Mouse (Mus musculus): Measurements from ENCODE around the gene Gtf3c2. TPM values are rescaled to one million over a fixed set of nuclear protein-coding genes. Genes with fewer than 3 reads are reported as not detected.

Gtf3c2 gene
- total and polyA plus RNA-seq, 2 experiments from 2014 or later, result 49.8 to 52.9 TPM

DNA sequence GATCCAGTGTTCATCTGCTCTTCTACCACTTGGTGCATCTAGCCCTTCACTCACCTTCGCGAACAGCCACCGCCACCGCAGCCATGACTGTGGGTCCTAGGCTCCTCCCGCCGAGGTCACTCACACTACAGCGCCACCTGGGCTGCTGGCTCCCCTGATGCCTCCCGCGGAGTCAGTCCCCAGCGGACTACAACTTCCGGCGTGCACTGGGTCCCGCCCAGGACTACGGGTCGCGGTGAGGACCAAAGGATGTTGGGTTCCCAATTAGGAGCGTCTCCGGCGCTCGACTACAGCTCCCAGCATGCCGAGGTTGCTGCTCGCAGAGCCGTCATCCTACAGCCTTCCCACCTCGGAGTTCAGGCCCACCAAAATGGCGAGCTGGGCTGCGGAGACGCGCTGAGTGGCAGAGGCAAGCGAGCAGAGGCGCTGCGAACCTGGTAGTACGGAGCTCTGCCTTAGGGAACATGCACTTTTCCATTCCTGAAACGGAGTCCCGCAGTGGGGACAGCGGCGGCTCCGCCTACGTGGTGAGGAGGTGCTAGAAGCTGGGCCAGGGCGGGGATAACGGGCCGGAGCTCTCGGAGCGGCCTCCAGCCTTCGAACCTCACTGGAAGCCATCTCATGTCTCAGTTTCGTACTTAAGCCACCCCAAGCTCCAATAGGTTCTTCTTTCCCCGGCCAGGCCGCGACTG lies 13.1 kb upstream of the Gtf3c2 start, which contains the start of the genes Snx17 and Eif2b4:
Snx17 (plus strand) TSS at position 289 of the 692 bp plus-strand sequence.
Eif2b4 (minus strand) TSS at position 492 of the 692 bp plus-strand sequence.
- peak; percentile 81 for TF ChIP-seq CTCF (IDR thresholded peaks at IDR 0.05; ENCODE audit: low read depth)
- under 1% methylated on average over 48 of the region's 48 CpGs for WGBS
- Histone ChIP-seq H3K9me3 (ENCODE audit: low read length) (no peaks in the 10 kb centered on the region), H3K4me1 (ENCODE audit: insufficient read depth) (peaks cover 10% of the 10 kb centered on the region), H3K27me3 (ENCODE audit: insufficient read depth, low read length) (no peaks in the 10 kb centered on the region), H3K4me3 (ENCODE audit: low read depth, low read length) (peak within 1 kb of the TSS; percentile 86), H3K4me2 (ENCODE audit: low read depth) (peak within 1 kb of the TSS; percentile 86), H3K9ac (peak within 1 kb of the TSS; percentile 89), H3K36me3 (ENCODE audit: insufficient read depth) (peaks cover 61% of the 10 kb centered on the region), H3K27ac (ENCODE audit: low read depth, low read length) (peak within 1 kb of the TSS; percentile 92)
- DNase-seq, result peak; percentile 99
- ATAC-seq, result peak; percentile 98

DNA sequence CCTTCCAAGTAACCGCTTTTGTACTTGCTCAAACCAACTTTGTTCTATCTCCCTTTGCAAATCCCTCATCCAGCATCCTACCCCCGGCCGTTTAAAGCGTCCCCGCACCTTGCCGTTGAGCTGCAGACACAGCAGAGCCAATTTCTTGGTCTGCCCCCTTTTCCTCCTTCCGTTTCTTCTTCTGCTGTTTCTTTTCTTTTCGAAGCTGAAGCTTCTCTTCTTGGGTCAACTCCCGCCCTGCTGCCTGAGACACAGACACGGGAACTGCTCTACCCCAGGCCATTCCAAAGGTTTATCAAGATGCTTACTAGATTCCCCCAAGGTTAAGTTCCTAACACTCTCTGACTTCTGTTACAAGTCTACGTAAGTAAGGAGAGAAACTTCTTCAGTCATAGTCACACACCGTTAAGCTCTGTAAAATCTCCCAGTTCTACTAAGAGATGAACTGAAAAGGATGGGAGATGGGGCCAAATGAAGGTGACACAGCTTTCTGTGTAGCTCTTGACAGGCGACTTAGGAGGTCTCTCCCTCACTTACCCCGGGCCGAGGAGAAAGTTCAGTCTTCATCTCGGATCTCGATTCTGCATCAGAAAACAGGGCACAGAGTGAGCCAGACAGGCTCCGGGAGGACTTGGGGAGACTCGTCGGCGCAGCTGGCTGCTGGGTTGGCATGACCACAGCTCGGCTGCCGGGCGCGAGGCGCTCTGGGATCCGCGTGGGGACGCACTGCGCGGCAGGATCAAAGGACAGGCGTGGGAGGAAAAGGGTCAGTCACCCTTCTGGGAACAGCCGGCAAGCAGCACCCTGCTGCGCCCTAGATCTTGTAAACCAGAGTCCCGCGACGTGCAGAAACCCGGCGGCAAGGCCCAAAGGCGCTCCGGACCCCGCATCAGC lies 12.3 kb upstream of the Gtf3c2 start:
- H3K27ac ChIP-seq (ENCODE audit: low read depth, low read length), result peak overlapping the region; percentile 74
- 15% methylated on average over 42 of the region's 42 CpGs for WGBS
- no peaks in the 10 kb centered on the region for H3K9me3 ChIP-seq (ENCODE audit: low read length)
- peaks cover 10% of the 10 kb centered on the region for H3K4me1 ChIP-seq (ENCODE audit: insufficient read depth)
- no peak for TF ChIP-seq CTCF (IDR thresholded peaks at IDR 0.05; ENCODE audit: low read depth)
- ATAC-seq (peak; percentile 50), DNase-seq (no peak)
- H3K4me2 ChIP-seq (ENCODE audit: low read depth), result peak overlapping the region; percentile 86
- H3K9ac ChIP-seq, result peak overlapping the region; percentile 89
- no peaks in the 10 kb centered on the region for H3K27me3 ChIP-seq (ENCODE audit: insufficient read depth, low read length)
- H3K36me3 ChIP-seq (ENCODE audit: insufficient read depth), result peaks cover 60% of the 10 kb centered on the region
- peak overlapping the region; percentile 86 for H3K4me3 ChIP-seq (ENCODE audit: low read depth, low read length)

DNA sequence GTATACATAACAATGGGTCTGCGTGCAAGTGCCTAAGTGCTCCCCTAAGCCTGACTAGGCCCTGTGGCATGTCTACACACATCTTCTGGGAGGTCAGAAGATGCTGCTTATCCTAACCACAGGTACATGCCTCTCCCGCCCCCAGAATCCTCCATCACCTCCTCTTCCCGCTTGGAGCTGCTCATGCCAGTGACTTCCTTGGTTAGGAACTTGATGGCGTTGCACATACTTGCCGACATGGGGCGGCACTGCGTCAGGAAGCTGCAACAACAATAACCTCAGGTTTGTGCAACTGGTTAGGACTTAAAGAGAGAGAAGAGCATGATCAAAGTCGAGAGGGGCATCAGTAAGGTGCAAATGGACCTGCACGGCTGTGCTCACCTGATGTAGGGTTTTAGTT lies 10.3 kb upstream of the Gtf3c2 start:
- ATAC-seq, result no peak
- Histone ChIP-seq H3K36me3 (ENCODE audit: insufficient read depth) (peaks cover 47% of the 10 kb centered on the region), H3K4me3 (ENCODE audit: low read depth, low read length) (no peak overlapping the region), H3K4me2 (ENCODE audit: low read depth) (no peak overlapping the region), H3K9ac (no peak overlapping the region), H3K4me1 (ENCODE audit: insufficient read depth) (peaks cover 10% of the 10 kb centered on the region), H3K27ac (ENCODE audit: low read depth, low read length) (no peak overlapping the region), H3K9me3 (ENCODE audit: low read length) (no peaks in the 10 kb centered on the region), H3K27me3 (ENCODE audit: insufficient read depth, low read length) (no peaks in the 10 kb centered on the region)
- no peak for TF ChIP-seq CTCF (IDR thresholded peaks at IDR 0.05; ENCODE audit: low read depth)
- WGBS, result 92% methylated on average over 9 of the region's 9 CpGs
- DNase-seq, result no peak

DNA sequence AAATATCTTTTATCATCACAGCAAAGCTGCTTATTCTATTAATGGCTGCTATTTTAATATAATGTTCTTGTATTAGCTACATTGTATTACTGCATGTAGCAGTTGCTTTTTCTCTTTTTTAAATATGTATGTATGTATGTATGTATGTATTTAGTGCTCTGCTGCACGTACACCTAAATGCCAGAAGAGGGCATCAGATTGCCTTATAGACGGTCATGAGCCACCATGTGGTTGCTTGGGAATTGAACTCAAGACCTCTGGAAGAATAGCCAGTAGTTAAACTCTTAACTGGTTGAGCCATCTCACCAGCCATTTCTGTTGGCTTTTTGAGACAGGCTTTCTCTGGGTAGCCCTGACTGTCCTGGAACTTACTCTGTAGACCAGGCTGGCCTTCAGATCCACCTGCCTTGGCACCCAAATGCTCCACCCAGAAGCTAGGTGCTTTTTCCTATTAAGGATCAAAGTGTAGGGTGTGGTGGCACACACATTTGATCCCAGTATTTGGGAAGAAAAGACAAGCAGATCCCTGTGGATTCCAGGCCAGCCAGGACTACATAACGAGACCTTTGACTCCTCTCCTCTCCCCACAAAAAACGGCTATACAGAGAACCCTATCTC lies 8.4 kb upstream of the Gtf3c2 start:
- Histone ChIP-seq H3K27ac (ENCODE audit: low read depth, low read length) (no peak overlapping the region), H3K4me2 (ENCODE audit: low read depth) (no peak overlapping the region), H3K27me3 (ENCODE audit: insufficient read depth, low read length) (no peaks in the 10 kb centered on the region), H3K9ac (no peak overlapping the region), H3K4me3 (ENCODE audit: low read depth, low read length) (no peak overlapping the region), H3K36me3 (ENCODE audit: insufficient read depth) (peaks cover 40% of the 10 kb centered on the region), H3K9me3 (ENCODE audit: low read length) (no peaks in the 10 kb centered on the region), H3K4me1 (ENCODE audit: insufficient read depth) (peaks cover 6% of the 10 kb centered on the region)
- ATAC-seq (no peak), DNase-seq (no peak)
- peak; percentile 53 for TF ChIP-seq CTCF (IDR thresholded peaks at IDR 0.05; ENCODE audit: low read depth)
- WGBS, result 71% methylated on average over 4 of the region's 4 CpGs

DNA sequence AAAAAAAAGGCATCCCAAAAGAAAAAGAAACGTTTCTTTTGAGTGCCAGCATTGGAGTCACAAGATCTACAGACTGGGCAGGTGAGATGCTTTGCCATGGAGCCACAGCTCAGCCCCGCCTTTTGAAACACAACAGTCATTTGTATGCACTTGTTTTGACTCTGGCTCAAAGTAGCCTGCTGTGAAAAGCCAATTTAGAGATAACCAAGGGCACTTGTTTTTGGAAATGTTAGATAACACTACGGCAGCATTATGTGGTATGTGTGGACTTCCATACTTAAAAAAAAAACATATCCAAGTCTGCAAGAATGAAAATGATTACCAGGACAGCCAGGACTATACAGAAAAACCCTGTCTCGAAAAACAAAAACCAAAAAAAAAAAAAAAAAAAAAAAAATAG lies 3.7 kb upstream of the Gtf3c2 start:
- Histone ChIP-seq H3K4me2 (ENCODE audit: low read depth) (no peak overlapping the region), H3K27me3 (ENCODE audit: insufficient read depth, low read length) (no peaks in the 10 kb centered on the region), H3K4me3 (ENCODE audit: low read depth, low read length) (no peak overlapping the region), H3K4me1 (ENCODE audit: insufficient read depth) (peaks cover 8% of the 10 kb centered on the region; the same call in 1 of the 2 replicates), H3K27ac (ENCODE audit: low read depth, low read length) (no peak overlapping the region), H3K9me3 (ENCODE audit: low read length) (no peaks in the 10 kb centered on the region), H3K9ac (no peak overlapping the region), H3K36me3 (ENCODE audit: insufficient read depth) (peaks cover 18% of the 10 kb centered on the region)
- WGBS, result 60% methylated on average over 4 of the region's 4 CpGs
- no peak for TF ChIP-seq CTCF (IDR thresholded peaks at IDR 0.05; ENCODE audit: low read depth)
- ATAC-seq (no peak), DNase-seq (no peak)

DNA sequence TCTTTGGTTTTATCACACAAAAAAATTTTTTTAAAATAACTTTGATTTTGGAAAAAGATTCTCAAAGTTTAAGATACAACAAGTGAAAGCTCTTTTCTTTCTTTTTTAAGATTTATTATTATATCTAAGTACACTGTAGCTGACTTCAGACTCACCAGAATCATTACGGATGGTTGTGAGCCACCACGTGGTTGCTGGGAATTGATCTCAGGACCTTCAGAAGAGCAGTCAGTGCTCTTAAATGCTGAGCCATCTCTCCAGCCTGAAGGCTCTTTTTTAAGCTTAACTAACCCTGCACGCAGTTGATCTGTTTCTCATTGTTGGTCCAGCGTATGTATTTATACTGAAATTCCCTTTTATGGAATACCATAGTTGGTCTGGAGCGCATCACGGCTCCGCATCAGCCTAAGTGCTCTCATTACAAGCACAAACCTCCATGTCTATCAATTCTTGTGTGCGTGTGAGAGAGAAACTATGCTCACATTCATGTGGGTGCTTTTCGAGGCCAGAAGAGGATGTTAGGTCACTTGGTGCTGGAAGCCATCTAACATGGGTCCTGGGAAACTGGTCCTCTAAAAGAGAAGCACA lies 1.3 kb upstream of the Gtf3c2 start:
- Histone ChIP-seq H3K27ac (ENCODE audit: low read depth, low read length) (no peak overlapping the region), H3K4me3 (ENCODE audit: low read depth, low read length) (no peak overlapping the region), H3K9ac (no peak overlapping the region), H3K9me3 (ENCODE audit: low read length) (no peaks in the 10 kb centered on the region), H3K27me3 (ENCODE audit: insufficient read depth, low read length) (no peaks in the 10 kb centered on the region), H3K4me2 (ENCODE audit: low read depth) (no peak overlapping the region), H3K36me3 (ENCODE audit: insufficient read depth) (no peaks in the 10 kb centered on the region), H3K4me1 (ENCODE audit: insufficient read depth) (peaks cover 9% of the 10 kb centered on the region; the same call in 1 of the 2 replicates)
- WGBS, result 94% methylated on average over 9 of the region's 9 CpGs
- DNase-seq (no peak), ATAC-seq (no peak)
- no peak for TF ChIP-seq CTCF (IDR thresholded peaks at IDR 0.05; ENCODE audit: low read depth)
